In genomic region chr19:55940538-55941252, GRCm38 (mm10) we compare ENCODE assay signal across 10 mouse cellular contexts.
DNase-seq lines count a peak whose midpoint lies in the region; ATAC-seq and TF ChIP-seq lines count a peak whose summit lies in the region.
"Had no signal": no experiment of that assay in that cellular context is flagged by ENCODE, and none has a peak within 500 bp of the region (broad histone marks: within the 10 kb centered on the region; RNA-seq: fewer than 3 reads in every experiment).

No protein-coding gene starts in this region.

- no peak overlapping the region for H3K4me2 ChIP-seq in hindbrain, embryonic 11.5 days (replicated peaks; ENCODE audit: low read depth, low read length)
- H3K4me2 ChIP-seq in hindbrain, embryonic 14.5 days (replicated peaks): no peak overlapping the region
- H3K4me2 ChIP-seq in forebrain, embryonic 11.5 days (ENCODE audit: low read depth, low read length, severe bottlenecking): peak overlapping the region; percentile 37; the same call in 1 of the 2 replicates
- 0 out of 2 replicates have a peak overlapping the region, but pooled peaks have one; percentile 6 for H3K4me2 ChIP-seq in midbrain, embryonic 13.5 days (replicated peaks)
- H3K4me2 ChIP-seq: heart, embryonic 15.5 days; stomach, embryonic 15.5 days had no signal

- no peaks in the 10 kb centered on the region for H3K27me3 ChIP-seq in hindbrain, embryonic 11.5 days (ENCODE audit: control insufficient read depth, insufficient read depth, low read length)
- H3K27me3 ChIP-seq in hindbrain, embryonic 14.5 days (ENCODE audit: control insufficient read depth, insufficient read depth, low read length): no peaks in the 10 kb centered on the region
- H3K27me3 ChIP-seq in forebrain, embryonic 11.5 days (ENCODE audit: control insufficient read depth, insufficient read depth, low read length): no peaks in the 10 kb centered on the region
- 0 out of 2 replicates have a peak, but pooled peaks cover 3% of the 10 kb centered on the region for H3K27me3 ChIP-seq in midbrain, embryonic 13.5 days
- H3K27me3 ChIP-seq: heart, embryonic 15.5 days; stomach, embryonic 15.5 days had no signal

- H3K9me3 ChIP-seq in hindbrain, embryonic 11.5 days (ENCODE audit: control insufficient read depth, low read length): no peaks in the 10 kb centered on the region
- H3K9me3 ChIP-seq in hindbrain, embryonic 14.5 days (ENCODE audit: control insufficient read depth, low read length): no peaks in the 10 kb centered on the region
- no peaks in the 10 kb centered on the region for H3K9me3 ChIP-seq in forebrain, embryonic 11.5 days (ENCODE audit: control insufficient read depth, low read length)
- H3K9me3 ChIP-seq in midbrain, embryonic 13.5 days: no peaks in the 10 kb centered on the region
- H3K9me3 ChIP-seq: heart, embryonic 15.5 days; stomach, embryonic 15.5 days had no signal

- no peak for TF ChIP-seq CTCF in gastrocnemius, adult 2 months (IDR thresholded peaks at IDR 0.05)

- no peaks in the 10 kb centered on the region for H3K4me1 ChIP-seq in hindbrain, embryonic 11.5 days (replicated peaks; ENCODE audit: control insufficient read depth, insufficient read depth, low read length)
- H3K4me1 ChIP-seq in hindbrain, embryonic 14.5 days (replicated peaks; ENCODE audit: control insufficient read depth, insufficient read depth, low read length): peaks cover 9% of the 10 kb centered on the region
- H3K4me1 ChIP-seq in forebrain, embryonic 11.5 days (replicated peaks; ENCODE audit: control insufficient read depth, insufficient read depth, low read length): peaks cover 10% of the 10 kb centered on the region; the same call in 1 of the 2 replicates
- H3K4me1 ChIP-seq in midbrain, embryonic 13.5 days (replicated peaks): peaks cover 14% of the 10 kb centered on the region
- H3K4me1 ChIP-seq: stomach, embryonic 15.5 days had no signal

- H3K36me3 ChIP-seq in hindbrain, embryonic 11.5 days (ENCODE audit: control insufficient read depth, insufficient read depth, low read length): no peaks in the 10 kb centered on the region
- no peaks in the 10 kb centered on the region for H3K36me3 ChIP-seq in hindbrain, embryonic 14.5 days (replicated peaks; ENCODE audit: control insufficient read depth, insufficient read depth)
- no peaks in the 10 kb centered on the region for H3K36me3 ChIP-seq in forebrain, embryonic 11.5 days (ENCODE audit: control insufficient read depth, insufficient read depth, low read length)
- no peaks in the 10 kb centered on the region for H3K36me3 ChIP-seq in midbrain, embryonic 13.5 days
- H3K36me3 ChIP-seq: heart, embryonic 15.5 days; stomach, embryonic 15.5 days had no signal

- WGBS in hindbrain, embryonic 11.5 days: 49% methylated on average over 11 of the region's 11 CpGs
- WGBS in hindbrain, embryonic 14.5 days: 41% methylated on average over 11 of the region's 11 CpGs
- WGBS in forebrain, embryonic 11.5 days: 18% methylated on average over 11 of the region's 11 CpGs
- 45% methylated on average over 11 of the region's 11 CpGs for whole genome bisulfite sequencing in midbrain, embryonic 13.5 days

- ATAC-seq in hindbrain, embryonic 11.5 days (ENCODE audit: low FRiP score): no peak
- ATAC-seq in hindbrain, embryonic 14.5 days (ENCODE audit: low FRiP score): no peak
- peak; percentile 84 for ATAC-seq in forebrain, embryonic 11.5 days (replicated peaks; ENCODE audit: low FRiP score)
- 0 out of 2 replicates have a peak, but pooled peaks have one; percentile 37 for ATAC-seq in midbrain, embryonic 13.5 days
- no peak for ATAC-seq in activated CD4-positive, CD25-positive, alpha-beta regulatory T cell, adult 4 months

- no peak overlapping the region for H3K4me3 ChIP-seq in hindbrain, embryonic 11.5 days (ENCODE audit: low read depth, low read length)
- no peak overlapping the region for H3K4me3 ChIP-seq in hindbrain, embryonic 14.5 days (replicated peaks; ENCODE audit: low read length)
- no peak overlapping the region for H3K4me3 ChIP-seq in forebrain, embryonic 11.5 days (ENCODE audit: low read depth, low read length)
- no peak overlapping the region for H3K4me3 ChIP-seq in midbrain, embryonic 13.5 days (replicated peaks)
- no peak overlapping the region for H3K4me3 ChIP-seq in gastrocnemius, adult 2 months
- H3K4me3 ChIP-seq: heart, embryonic 15.5 days; stomach, embryonic 15.5 days had no signal

- 0 out of 2 replicates have a peak overlapping the region, but pooled peaks have one; percentile 38 for H3K27ac ChIP-seq in hindbrain, embryonic 11.5 days (ENCODE audit: low read depth, low read length)
- no peak overlapping the region for H3K27ac ChIP-seq in hindbrain, embryonic 14.5 days
- H3K27ac ChIP-seq in forebrain, embryonic 11.5 days (ENCODE audit: low read depth, low read length): peak overlapping the region; percentile 64
- 0 out of 2 replicates have a peak overlapping the region, but pooled peaks have one; percentile 9 for H3K27ac ChIP-seq in midbrain, embryonic 13.5 days
- H3K27ac ChIP-seq in gastrocnemius, adult 2 months: no peak overlapping the region
- H3K27ac ChIP-seq: heart, embryonic 15.5 days had no signal

- H3K9ac ChIP-seq in hindbrain, embryonic 11.5 days (ENCODE audit: low read depth, low read length): no peak overlapping the region
- H3K9ac ChIP-seq in hindbrain, embryonic 14.5 days: no peak overlapping the region
- peak overlapping the region; percentile 21; the same call in 1 of the 2 replicates for H3K9ac ChIP-seq in forebrain, embryonic 11.5 days (ENCODE audit: low read length)
- H3K9ac ChIP-seq in midbrain, embryonic 13.5 days (replicated peaks): 0 out of 2 replicates have a peak overlapping the region, but pooled peaks have one; percentile 28
- H3K9ac ChIP-seq: heart, embryonic 15.5 days; stomach, embryonic 15.5 days had no signal

- DNase-seq in hindbrain, embryonic 11.5 days (ENCODE audit: low spot score): peak; percentile 21
- DNase-seq in hindbrain, embryonic 14.5 days (ENCODE audit: low spot score): no peak
- DNase-seq in forebrain, embryonic 11.5 days (ENCODE audit: low spot score): peak; percentile 84
- DNase-seq in layer of hippocampus, postnatal 14 days (ENCODE audit: low spot score in 2 of 2): peak; percentile 63 to 79
- no peak for DNase-seq in gastrocnemius, adult 2 months
- no peak for DNase-seq in ovary, adult 18-20 months (ENCODE audit: low spot score)

- intact Hi-C loops in gastrocnemius, adult 2 months (cut with DNase I): no loop called here

Comparison
In these comparisons a context has a peak if more than half of its experiments do, and no peak if none do; other contexts are left out.
1. DNase-seq: peak in hindbrain, embryonic 11.5 days (single experiment), forebrain, embryonic 11.5 days (single experiment) and layer of hippocampus, postnatal 14 days (2 of 2); none in hindbrain, embryonic 14.5 days (single experiment), gastrocnemius, adult 2 months (single experiment) and ovary, adult 18-20 months (single experiment).
2. H3K27ac ChIP-seq: peak in hindbrain, embryonic 11.5 days (single experiment), forebrain, embryonic 11.5 days (single experiment) and midbrain, embryonic 13.5 days (single experiment); none in hindbrain, embryonic 14.5 days (single experiment) and gastrocnemius, adult 2 months (single experiment).
3. ATAC-seq: peak in forebrain, embryonic 11.5 days (single experiment) and midbrain, embryonic 13.5 days (single experiment); none in hindbrain, embryonic 11.5 days (single experiment), hindbrain, embryonic 14.5 days (single experiment) and activated CD4-positive, CD25-positive, alpha-beta regulatory T cell, adult 4 months (single experiment).
4. H3K4me2 ChIP-seq: peak in forebrain, embryonic 11.5 days (single experiment) and midbrain, embryonic 13.5 days (single experiment); none in hindbrain, embryonic 11.5 days (single experiment) and hindbrain, embryonic 14.5 days (single experiment).
5. H3K9ac ChIP-seq: peak in forebrain, embryonic 11.5 days (single experiment) and midbrain, embryonic 13.5 days (single experiment); none in hindbrain, embryonic 11.5 days (single experiment) and hindbrain, embryonic 14.5 days (single experiment).